Mouse (Mus musculus) embryonic fibroblast, embryonic 13.5 days (primary cell): ENCODE measurements around the gene Acss3. TPM values are rescaled to one million over a fixed set of nuclear protein-coding genes. Genes with fewer than 3 reads are reported as not detected.

ENCODE experiments used
- H3K27ac ChIP-seq: 2 replicates; pipeline ENCODE4 v1.5.1; 2012; ENCODE audit warnings: low read length, control low read depth, inconsistent platforms; ENCODE audit not compliant: insufficient read depth
- H3K4me1 ChIP-seq: 2 replicates; pipeline ENCODE4 v1.6.1; 2011; ENCODE audit warnings: low read length; ENCODE audit not compliant: control insufficient read depth, insufficient read depth
- H3K4me3 ChIP-seq: 2 replicates; pipeline ENCODE4 v1.5.1; 2011; ENCODE audit warnings: mild to moderate bottlenecking, control low read depth, low read length; ENCODE audit not compliant: insufficient read depth
- CTCF ChIP-seq: IDR thresholded peaks from 2 replicates; pipeline ENCODE4 v1.5.1; 2011; ENCODE audit warnings: mild to moderate bottlenecking, control low read depth, low read length, moderate library complexity, borderline replicate concordance; ENCODE audit not compliant: insufficient read depth
- POLR2A ChIP-seq: IDR thresholded peaks from 2 replicates; pipeline ENCODE4 v1.6.1; 2011; ENCODE audit warnings: low read depth, mild to moderate bottlenecking, control low read depth, low read length, moderate library complexity
- polyA plus RNA-seq: library from polyadenylated mRNA; stranded (reverse); fragments of >200 nt; gene quantifications from 2 replicates; pipeline ENCODE4 v1.2.4, GENCODE M21; 2011; ENCODE audit warnings: low read depth; ENCODE audit not compliant: missing spikeins, insufficient read length

The Acss3 gene
- 1.2 and 3.7 TPM in 2 replicates for polyA plus RNA-seq

- Histone ChIP-seq H3K27ac (no peak within 1 kb of the TSS), H3K4me3 (peak within 1 kb of the TSS; percentile 50)
Measured at GRCm38 (mm10) chr10:107123529-107124335, at the start of gene Acss3. Gene Acss3 (minus strand): TSS chr10:107123668.

DNA sequence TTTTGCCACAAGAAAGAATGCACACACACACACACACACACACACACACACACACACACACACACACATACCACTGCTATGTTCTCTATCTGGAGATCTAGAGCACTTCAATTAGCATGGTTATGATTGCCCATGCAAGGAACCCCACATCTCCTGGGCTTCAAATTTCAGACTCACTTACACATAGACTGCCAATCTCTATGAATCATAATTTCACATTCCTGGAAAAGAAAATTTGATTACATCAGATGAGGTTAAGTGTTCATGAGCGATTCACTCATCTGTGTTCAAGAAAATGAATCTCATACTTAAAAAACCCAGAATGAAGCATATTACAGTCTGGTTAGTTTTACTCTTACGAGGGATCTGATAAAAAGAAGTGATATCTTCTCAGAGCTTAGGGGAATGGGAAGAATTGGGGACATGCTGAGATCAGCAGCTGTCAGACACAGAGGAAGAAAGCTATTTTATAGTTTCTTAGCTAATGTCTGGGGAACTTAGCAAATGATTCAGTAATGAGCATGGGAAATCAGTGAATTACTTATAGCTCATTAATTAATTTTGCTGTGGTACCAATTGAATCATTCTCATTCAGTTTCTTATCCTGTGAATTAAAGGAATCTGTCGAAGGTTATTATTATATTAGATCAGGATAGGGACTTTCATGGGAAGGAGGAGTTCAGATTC is 48.7 kb upstream of the Acss3 start:
- TF ChIP-seq CTCF, result no peak
- no peak for TF ChIP-seq POLR2A

More at GRCm38 (mm10) chr10:107123529-107124335, at the start of gene Acss3:
- TF ChIP-seq POLR2A (0 out of 2 replicates have a peak, but pooled peaks have one; percentile 34), CTCF (no peak)
- H3K4me1 ChIP-seq, result no peaks in the 10 kb centered on the region

GRCm38 (mm10) chr10:107166486-107166885 is 43.0 kb upstream of the Acss3 start:
- TF ChIP-seq POLR2A (no peak), CTCF (no peak)
- H3K4me1 ChIP-seq, result 0 out of 2 replicates have a peak, but pooled peaks cover 2% of the 10 kb centered on the region
- H3K27ac ChIP-seq, result no peak overlapping the region
- no peak overlapping the region for H3K4me3 ChIP-seq

More for the DNA sequence above, 48.7 kb upstream of the Acss3 start:
- H3K4me1 ChIP-seq, result peaks cover 4% of the 10 kb centered on the region; the same call in 1 of the 2 replicates
- no peak overlapping the region for H3K4me3 ChIP-seq
- peak overlapping the region; percentile 95 for H3K27ac ChIP-seq

GRCm38 (mm10) chr10:107148759-107149158 is 25.3 kb upstream of the Acss3 start:
- Histone ChIP-seq H3K4me3 (no peak overlapping the region), H3K4me1 (no peaks in the 10 kb centered on the region), H3K27ac (no peak overlapping the region)
- TF ChIP-seq CTCF, result no peak
- no peak for TF ChIP-seq POLR2A

- TF ChIP-seq POLR2A, result no peak
- no peak for TF ChIP-seq CTCF
- Histone ChIP-seq H3K4me1 (no peaks in the 10 kb centered on the region), H3K4me3 (no peak overlapping the region), H3K27ac (no peak overlapping the region)
Measured at GRCm38 (mm10) chr10:107144016-107144415, 20.5 kb upstream of the Acss3 start.

GRCm38 (mm10) chr10:107142910-107143309 is 19.4 kb upstream of the Acss3 start:
- H3K27ac ChIP-seq, result no peak overlapping the region
- H3K4me1 ChIP-seq, result no peaks in the 10 kb centered on the region
- TF ChIP-seq CTCF (no peak), POLR2A (no peak)

DNA sequence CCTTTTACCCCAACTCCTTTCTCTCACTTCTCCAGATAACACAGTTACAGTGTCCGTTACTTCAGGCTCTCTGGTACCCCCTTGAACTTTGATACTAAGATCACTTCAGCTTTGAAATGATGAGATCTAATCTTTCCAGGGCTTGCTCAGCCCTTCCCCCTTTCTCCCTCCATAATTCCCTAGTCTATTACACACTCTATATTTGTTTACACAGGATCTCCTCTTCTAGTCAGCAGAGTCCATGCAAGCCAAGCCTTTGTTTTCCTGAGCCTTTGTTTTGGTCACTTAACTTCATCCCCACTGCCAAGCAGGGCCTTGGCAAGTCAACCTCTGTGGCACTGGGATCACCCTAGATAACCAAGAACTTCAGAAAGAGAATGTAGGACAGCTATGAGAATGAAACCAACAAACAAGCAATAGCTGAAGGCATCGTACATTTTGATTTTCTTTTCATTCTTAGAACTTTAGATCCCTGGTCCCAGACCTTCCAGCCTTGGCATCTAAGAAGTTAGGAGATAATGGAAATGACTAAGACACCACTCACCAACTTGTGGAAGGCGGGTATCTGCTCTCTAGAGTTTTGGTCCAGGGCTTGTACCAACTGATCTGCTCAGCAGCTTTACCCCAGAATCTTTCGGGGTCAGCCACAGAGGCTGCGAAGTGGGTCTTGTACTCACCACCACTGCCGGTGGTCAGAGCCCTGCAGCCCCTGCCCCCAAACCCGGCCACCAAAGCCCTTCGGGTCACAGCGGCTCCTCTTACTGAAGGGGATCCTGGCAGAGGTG is 532 bp downstream of the Acss3 start:
- TF ChIP-seq CTCF (no peak), POLR2A (no peak)
- Histone ChIP-seq H3K27ac (no peak overlapping the region), H3K4me3 (peak overlapping the region; percentile 50), H3K4me1 (no peaks in the 10 kb centered on the region)

More at GRCm38 (mm10) chr10:107142910-107143309, 19.4 kb upstream of the Acss3 start:
- no peak overlapping the region for H3K4me3 ChIP-seq

DNA sequence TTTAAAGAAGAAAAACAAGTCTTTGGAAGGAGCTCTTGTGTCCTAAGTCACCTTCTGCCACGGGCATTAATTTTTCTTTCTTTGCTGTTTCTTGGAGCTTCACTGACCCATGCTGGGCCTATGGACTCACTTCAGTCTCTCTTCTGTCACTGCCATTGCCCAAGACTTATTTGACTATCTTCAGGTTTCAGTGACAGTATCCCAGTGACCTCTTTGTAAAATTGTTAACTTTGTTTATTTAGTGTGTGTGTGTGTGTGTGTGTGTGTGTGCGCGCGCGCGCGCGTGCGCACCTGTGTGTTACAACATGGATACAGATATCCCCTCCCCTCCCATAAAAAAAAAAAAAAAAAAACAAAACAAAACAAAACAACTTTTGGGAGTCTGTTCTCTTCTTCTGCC is 2.2 kb downstream of the Acss3 start:
- Histone ChIP-seq H3K4me3 (no peak overlapping the region), H3K4me1 (no peaks in the 10 kb centered on the region), H3K27ac (no peak overlapping the region)
- TF ChIP-seq POLR2A, result no peak
- TF ChIP-seq CTCF, result no peak

- Histone ChIP-seq H3K4me1 (no peaks in the 10 kb centered on the region), H3K27ac (no peak overlapping the region), H3K4me3 (no peak overlapping the region)
- no peak for TF ChIP-seq POLR2A
- no peak for TF ChIP-seq CTCF
Measured at GRCm38 (mm10) chr10:107119135-107119534, 4.3 kb downstream of the Acss3 start.
